Mouse (Mus musculus): Measurements from ENCODE around the gene Dpf2.

The Dpf2 gene

GRCm38 (mm10) chr19:5913007-5913719 is at the start of gene Dpf2:
Dpf2 (minus strand) TSS chr19:5913010.
- no peak for DNase-seq (ENCODE audit: low read depth in 2 of 2, low spot score in 2 of 2)

- DNase-seq (ENCODE audit: low read depth in 2 of 2, low spot score in 2 of 2), result no peak
Observed at GRCm38 (mm10) chr19:5957371-5957770, 44.6 kb upstream of the Dpf2 start.

DNA sequence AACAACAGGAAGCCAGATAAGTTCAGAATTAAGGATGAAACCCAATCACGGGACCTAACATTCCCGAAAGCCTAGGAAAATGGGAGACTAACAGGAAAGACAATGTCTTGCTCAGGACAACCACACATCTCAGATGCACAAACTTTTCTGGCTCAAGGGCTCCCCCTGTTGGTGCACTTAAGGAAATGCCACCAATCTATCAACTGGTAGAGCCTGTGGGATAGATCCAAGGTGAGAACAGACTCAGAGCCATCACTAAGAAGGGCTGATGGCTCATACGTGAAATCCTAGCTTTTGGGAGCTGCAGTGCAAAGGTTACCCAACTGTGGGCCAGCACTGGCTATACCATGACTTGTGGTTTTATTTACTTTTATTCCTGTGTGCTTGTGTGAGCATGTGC is 43.9 kb upstream of the Dpf2 start:
- peak; percentile 60 to 76 for DNase-seq (ENCODE audit: low read depth in 2 of 2, low spot score in 2 of 2)

- DNase-seq (ENCODE audit: low read depth in 2 of 2, low spot score in 2 of 2), result no peak
Observed at GRCm38 (mm10) chr19:5955704-5956670, 43.2 kb upstream of the Dpf2 start.

GRCm38 (mm10) chr19:5954936-5955335 is 42.1 kb upstream of the Dpf2 start:
- no peak for DNase-seq (ENCODE audit: low read depth in 2 of 2, low spot score in 2 of 2)

- no peak for DNase-seq (ENCODE audit: low read depth in 2 of 2, low spot score in 2 of 2)
Observed at GRCm38 (mm10) chr19:5954031-5954710, 41.4 kb upstream of the Dpf2 start.

DNA sequence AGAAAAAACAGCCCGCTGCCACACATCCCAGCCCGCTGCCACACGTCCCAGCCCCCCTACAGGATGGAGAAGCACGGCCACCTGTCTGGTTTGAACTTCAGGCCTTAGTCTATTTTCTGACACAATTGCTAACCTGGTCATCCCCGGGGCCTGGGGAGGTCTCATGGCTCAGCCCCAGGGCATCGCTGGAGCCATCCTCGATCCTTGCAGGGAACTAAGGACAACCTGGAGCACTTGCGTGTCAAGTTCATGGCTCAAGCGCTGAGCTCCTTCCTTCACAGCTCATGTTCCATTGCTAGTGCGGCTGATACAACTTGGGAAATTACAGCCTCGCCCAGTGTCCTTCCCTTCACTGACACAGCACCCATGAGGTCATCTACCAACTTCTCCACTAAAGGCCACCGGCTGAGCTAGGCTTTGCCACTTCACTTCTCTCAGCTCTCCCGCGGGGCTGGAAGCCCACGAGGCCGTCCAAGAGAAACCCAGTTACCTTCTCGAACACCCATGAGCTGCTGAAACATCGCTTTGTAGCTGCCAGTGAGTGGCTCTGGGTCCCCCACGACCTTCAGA is 40.5 kb upstream of the Dpf2 start:
- DNase-seq (ENCODE audit: low read depth in 2 of 2, low spot score in 2 of 2), result no peak

- DNase-seq (ENCODE audit: low read depth in 2 of 2, low spot score in 2 of 2), result no peak
Observed at GRCm38 (mm10) chr19:5952071-5952691, 39.4 kb upstream of the Dpf2 start.

DNA sequence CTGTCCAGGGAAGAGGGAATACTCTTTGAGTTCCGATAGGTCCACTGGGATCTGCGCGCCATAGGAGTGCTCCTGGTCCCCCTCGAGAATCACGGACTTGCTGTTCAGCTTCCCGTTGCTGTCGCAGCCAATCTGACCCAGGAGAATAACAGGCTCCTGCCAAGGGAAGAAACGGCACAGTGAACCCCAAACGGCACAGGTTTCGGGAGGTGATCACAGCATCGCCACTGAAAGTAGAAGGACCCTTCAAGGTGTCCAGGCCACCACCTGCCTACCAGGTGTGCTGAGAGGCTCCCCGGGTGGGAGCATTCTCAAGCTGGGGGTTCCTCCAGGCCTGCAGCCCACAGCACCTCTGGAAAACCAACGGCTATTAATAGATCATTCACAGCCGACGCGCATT is 38.8 kb upstream of the Dpf2 start:
- no peak for DNase-seq (ENCODE audit: low read depth in 2 of 2, low spot score in 2 of 2)

DNA sequence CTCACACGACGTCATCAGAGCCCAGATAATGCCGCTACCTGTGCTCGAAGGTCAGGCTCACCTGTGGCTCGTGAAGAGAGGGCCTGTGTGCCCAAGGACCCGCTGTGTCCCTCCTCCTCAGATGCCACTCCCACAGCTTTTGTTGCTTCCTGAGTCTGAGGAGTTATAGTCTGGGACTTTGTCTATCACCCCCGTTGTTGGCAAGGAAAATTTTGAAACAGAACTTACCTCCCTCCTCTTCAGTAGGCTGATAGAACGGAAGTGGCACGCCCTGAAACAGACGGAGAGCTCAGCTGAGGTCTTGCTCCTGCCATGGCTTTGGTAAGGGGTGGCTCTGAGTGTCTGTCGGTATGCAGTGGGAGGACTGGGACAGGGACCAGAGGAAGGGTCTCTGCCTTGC is 37.4 kb upstream of the Dpf2 start:
- no peak for DNase-seq (ENCODE audit: low read depth in 2 of 2, low spot score in 2 of 2)

GRCm38 (mm10) chr19:5945891-5946290 is 33.1 kb upstream of the Dpf2 start:
- DNase-seq (ENCODE audit: low read depth in 2 of 2, low spot score in 2 of 2), result no peak

- no peak for DNase-seq (ENCODE audit: low read depth in 2 of 2, low spot score in 2 of 2)
Observed at GRCm38 (mm10) chr19:5945027-5945426, 32.2 kb upstream of the Dpf2 start.

DNA sequence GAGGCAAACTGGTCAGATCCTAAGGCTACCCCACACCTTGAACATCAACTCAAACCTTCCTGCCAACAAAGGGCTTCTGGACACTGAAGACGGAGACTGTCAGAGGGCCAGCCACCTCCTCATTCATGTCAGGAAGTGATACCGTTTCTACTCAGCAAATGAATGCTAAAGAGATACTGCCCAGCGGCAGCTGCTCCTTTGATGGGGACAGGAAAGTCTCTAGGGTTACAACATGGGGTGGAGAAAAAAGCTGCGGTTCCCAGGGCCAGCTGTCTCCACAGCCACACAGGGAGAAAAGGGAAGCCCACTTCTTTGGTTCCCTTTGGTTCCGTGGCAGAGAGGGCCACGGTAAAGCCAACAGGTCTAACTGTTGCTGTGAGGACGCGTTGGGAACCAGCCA is 31.3 kb upstream of the Dpf2 start:
- DNase-seq (ENCODE audit: low read depth in 2 of 2, low spot score in 2 of 2), result no peak

- DNase-seq (ENCODE audit: low read depth in 2 of 2, low spot score in 2 of 2), result no peak
Observed at GRCm38 (mm10) chr19:5943404-5943803, 30.6 kb upstream of the Dpf2 start.

DNA sequence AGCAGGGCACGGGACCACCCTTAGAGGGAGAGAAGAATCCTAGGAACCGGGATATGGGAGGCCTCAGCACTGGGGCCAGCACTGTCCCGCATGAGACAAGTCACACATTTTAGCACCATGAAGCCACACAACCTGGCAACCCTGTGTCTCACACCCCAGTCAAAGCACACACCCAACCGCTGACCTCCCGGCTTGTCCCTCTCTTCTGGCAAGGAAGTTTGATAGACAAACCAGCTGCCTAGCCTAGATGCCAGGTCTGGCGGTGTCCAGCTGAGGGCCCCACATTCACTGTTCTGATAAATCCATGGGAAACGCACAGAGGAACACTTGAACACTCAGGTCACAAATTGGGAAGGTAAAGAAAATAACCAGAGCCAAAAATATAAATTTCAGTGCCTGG is 29.8 kb upstream of the Dpf2 start:
- DNase-seq (ENCODE audit: low read depth in 2 of 2, low spot score in 2 of 2), result no peak

DNA sequence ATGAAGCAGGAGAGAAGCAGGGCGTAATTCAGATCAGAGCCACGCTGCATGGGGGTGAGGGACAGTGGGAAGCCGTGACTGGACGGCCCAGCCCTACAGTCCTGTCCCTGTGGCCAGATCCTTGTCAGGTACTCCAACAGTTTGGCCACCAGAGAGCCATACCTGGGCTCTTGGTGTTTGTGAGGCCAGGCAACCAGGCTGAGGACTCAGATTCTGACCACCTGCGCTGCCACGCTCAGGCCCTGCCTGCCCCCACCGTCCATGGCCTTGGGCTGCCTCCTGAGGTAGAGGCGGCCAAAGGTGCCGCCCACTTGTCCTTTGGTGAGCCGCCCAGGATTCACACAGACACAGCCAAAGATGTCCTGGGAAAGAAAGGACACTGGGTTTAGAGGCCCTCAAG is 27.8 kb upstream of the Dpf2 start:
- DNase-seq (ENCODE audit: low read depth in 2 of 2, low spot score in 2 of 2), result no peak

- no peak for DNase-seq (ENCODE audit: low read depth in 2 of 2, low spot score in 2 of 2)
Observed at GRCm38 (mm10) chr19:5940173-5940572, 27.4 kb upstream of the Dpf2 start.

DNA sequence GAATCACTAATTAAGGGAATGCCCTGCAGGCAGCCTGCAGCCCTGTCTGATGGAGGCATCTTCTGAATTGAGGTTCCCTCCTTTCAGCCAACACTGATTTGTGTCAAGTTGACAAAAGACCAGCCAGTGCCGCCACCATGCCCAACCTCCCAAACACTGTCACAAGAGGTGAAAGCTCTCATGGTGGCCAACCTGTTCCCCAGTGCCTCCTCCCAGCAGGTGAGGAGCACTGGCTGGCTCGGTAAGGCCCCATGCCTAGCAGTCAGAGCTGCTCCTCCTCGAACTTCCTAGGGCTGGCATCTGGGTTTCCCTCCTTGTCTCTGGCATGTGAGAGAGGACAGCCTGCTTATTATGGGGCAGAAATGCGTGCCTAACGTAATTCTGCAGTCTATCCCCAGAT is 26.9 kb upstream of the Dpf2 start:
- DNase-seq (ENCODE audit: low read depth in 2 of 2, low spot score in 2 of 2), result no peak

GRCm38 (mm10) chr19:5938516-5938915 is 25.7 kb upstream of the Dpf2 start:
- DNase-seq (ENCODE audit: low read depth in 2 of 2, low spot score in 2 of 2), result no peak

- DNase-seq (ENCODE audit: low read depth in 2 of 2, low spot score in 2 of 2), result no peak
Observed at GRCm38 (mm10) chr19:5937836-5938406, 25.1 kb upstream of the Dpf2 start.

Measured in CD8-positive naive resting alpha-beta T cell, adult 2 months (primary cell).